Mouse (Mus musculus): ENCODE data around the gene Smim13.
"Not testable (repeated sequence)": the region's sequence is repeated elsewhere in the genome, so short reads cannot be mapped to it uniquely, and the experiment has no call there.

- not testable (repeated sequence) for TF ChIP-seq CTCF (conservative IDR thresholded peaks at IDR 0.05; ENCODE audit: low read length); NANOG (IDR thresholded peaks at IDR 0.05; ENCODE audit: borderline replicate concordance, low read length)
These were observed 12.0 kb downstream of the Smim13 start for GRCm38 (mm10) chr13:41261617-41262016.
